Mouse (Mus musculus): ENCODE results near the gene C1ra.
"Not testable (repeated sequence)": the region's sequence is repeated elsewhere in the genome, so short reads cannot be mapped to it uniquely, and the experiment has no call there.

The C1ra gene

DNA sequence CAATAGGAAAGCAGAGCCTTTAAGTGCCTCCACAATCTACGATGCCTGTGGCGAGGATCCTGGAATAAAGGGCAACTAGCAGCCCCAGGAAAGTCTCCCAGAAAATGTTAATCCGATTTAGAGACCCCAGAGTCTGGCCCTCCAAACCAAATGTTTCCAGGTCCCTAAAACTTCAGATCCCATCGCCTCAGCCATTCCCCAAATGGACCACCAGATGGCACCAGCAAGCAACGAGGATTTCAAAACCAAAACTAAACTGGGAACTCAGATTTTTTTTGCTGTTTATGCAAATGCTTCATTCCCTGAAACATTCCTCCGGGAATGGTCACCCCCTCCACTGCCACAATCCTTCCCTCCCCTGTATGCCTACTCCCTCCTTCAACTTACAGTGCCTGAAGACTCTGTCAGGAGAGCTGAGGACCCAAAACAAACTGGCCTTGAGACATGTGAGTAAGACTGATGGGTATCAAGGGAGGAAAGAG, at the start of gene C1ra:
TSS of gene C1ra (plus strand) at position 51 of the 482 bp plus-strand sequence.
- in situ Hi-C loops (cut with MseI, MboI), result no loop called here

DNA sequence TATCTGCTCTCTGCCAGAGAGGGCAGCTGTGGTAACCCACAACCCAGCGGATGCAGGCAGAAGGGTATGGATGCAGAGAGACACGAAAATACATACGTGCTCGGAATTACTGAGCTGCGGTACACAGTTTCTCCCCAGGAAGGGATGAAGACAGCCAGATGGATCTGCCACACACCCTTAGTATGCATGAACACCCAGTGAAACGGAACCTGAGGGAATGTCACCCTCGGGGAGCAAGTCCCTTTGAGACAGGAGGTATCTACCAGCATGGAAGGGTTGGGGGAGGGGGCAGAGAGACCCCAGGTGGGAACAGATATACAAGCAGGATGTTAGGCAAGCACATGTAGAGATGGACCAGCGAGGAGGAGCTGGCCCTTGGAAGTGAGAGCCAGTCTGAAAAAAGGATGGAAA, 48.3 kb upstream of the C1ra start:
- in situ Hi-C loops (cut with MseI, MboI), result no loop called here

DNA sequence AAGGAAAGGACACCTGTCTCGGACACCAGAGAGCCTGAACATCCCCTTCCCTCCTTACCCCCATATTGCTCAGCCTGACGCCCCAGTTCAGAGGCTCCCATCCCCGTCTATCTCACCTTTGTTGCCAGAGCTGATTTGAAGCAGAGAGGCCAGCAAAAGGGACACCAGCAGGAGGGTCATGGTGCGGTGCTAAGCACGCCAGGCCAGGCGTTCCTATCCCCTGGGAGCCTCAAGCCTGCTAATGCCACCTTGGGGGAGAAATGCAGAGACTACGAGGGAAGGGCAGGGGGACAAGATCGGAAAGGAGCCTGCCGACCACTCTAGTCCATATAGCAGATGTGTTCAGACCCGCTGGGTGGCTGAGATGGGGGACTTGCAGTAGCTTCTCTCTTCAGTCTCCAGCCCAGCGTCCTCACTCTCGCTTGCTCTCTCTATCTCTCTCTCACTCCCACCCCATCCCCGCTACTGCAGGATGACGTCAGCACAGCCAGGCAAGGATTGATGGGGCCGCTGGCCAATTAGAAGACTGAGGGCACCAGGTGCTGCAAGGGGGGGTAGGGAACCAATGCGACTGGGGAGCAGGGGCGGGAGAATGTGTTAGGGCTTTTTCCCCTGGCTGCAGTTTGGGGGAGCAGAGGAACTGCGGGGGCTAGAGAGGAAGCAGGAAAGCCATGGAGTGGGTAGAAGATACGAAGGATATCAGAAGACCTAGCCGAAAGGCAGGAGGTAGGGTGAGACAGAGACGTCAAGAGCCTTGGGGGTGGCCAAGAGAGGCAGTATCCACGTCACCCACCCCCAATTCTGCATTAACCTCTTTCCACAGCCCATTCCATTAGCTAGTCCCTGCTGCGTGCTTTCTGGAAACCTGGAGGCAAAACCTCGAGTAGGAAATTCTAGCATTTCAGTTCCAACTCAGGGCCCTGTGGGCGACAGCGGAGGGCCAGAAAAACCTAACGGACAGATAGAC, 47.6 kb upstream of the C1ra start, which contains the start of gene Clstn3:
TSS of gene Clstn3 (minus strand) at position 490 of the 967 bp plus-strand sequence.
- in situ Hi-C loops (cut with MseI, MboI), result no loop called here

DNA sequence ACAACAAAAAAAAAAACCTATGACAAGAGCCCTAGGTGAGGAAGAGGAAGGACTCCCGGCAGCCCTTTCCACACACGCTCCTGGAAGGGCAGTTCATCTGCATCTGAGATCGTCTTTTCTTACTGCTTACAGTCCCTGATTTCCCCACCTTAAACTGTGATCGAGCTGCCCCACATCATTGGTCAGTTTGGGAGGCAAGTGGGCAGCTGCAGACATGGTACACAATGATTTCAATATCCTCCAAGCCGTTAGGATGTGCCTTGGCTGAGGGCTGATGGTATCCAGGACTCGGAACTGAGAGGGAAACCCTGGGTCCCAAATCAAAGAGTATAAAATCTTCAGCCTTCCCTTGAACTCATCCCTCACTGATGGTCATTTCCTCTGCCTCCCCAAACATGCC, 46.9 kb upstream of the C1ra start:
- in situ Hi-C loops (cut with MseI, MboI), result no loop called here

DNA sequence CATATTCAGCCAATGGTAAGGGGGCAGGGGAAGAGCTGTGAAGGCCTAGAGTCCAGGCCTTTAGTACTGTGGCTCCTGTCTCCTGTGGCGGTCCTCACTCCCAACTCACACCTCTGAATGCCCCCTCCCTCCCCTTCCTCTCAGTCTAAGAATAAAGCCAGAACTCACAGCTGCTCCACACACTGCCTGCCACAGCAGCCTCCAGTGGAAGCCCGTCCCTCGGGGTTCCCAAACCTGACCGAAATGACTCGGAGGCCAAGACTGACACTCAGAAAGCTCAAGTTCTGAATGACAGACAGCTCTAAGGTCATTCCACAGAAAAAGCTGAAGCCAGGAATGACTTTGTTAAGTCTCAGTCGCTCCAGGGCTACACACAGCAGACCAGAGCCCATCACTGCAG, 46.5 kb upstream of the C1ra start:
- in situ Hi-C loops (cut with MseI, MboI), result no loop called here

DNA sequence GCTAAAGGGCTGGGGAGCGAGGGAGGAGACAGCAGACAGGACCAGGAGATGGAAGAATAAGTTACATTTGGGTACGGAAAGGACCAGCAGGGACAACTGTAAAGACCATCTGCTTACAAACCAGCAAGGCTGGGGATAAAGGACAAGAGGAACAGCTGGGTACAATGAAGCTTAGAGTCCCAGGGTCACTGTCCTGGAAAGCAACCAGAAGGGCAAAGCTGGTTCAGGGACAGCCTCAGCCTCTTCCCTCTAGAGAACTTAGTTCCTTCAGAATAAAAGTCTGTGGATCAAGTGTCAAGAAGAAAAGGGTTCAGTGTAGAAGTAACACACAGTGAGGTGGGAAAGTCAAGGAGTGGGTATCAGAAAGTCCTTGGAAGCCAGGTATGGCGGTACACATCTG, 41.1 kb upstream of the C1ra start:
- in situ Hi-C loops (cut with MseI, MboI), result no loop called here

DNA sequence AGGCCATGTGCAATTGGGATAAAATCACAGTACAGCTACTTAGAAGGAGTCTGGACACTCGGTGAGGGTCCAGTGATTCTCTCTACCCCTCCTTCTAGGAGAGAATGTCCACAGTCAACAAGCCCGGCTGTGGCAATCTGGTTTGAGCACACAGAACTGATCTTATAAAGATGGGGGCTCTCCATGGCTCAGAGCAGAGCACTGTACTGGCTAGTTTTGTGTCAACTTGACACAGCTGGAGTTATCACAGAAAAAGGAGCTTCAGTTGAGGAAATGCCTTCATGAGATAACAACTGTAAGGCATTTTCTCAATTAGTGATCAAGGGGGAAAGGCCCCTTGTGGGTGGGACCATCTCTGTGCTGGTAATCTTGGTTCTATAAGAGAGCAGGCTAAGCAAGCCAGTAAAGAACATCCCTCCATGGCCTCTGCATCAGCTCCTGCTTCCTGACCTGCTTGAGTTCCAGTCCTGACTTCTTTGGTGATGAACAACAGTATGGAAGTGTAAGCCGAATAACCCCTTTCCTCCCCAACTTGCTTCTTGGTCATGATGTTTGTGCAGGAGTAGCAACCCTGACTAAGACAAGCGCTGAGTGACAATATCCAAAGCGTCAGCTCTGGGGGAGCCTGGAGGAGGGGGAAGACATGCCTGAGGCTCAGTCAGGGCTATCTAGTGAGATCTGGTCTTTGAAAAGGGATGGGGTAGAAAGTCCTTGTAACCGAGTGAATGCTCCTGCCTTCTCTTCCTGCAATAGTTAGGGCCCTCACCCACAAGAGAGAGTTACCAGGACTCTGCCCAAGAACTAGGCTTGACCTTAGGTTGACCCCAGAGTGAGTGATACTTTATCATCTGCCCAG, 40.2 kb upstream of the C1ra start:
- in situ Hi-C loops (cut with MseI, MboI), result not testable (repeated sequence)

DNA sequence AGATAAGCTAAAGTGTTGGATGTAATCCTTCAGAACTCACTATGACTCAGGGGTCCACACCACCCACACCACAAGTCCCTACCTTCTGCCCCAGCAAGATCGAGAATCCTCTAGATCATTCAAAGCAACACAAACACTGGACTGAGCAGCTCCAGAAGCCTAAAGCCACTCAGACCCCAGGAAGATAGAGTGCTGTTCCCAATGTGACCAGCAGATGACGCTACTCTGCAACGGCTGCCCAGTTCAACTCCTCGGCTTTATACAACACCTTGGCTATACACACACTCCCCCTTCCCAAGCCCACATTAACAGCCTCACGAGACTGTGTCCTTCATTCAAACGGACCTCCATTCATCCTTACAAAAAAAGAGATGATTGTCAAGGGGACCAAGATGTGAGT, 39.4 kb upstream of the C1ra start:
- in situ Hi-C loops (cut with MseI, MboI), result no loop called here

DNA sequence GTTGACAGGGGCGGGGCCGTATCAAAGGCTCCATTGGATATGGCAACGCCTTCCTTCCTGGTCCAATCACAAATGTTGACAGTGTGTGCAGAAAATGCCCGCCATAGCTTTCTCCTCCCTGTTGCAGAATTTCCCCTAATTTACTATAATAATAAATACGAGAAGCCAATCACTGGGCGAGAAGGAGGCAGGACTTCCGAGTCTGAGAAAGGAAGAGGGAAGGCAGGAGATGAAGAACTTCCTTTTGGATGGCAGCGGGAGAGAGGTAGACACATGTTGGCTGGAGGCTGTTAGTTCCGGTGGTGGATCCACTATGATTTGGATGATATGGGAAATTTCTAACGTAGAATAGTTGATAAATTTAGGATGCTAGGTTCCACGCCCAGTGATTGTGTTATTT, 37.6 kb upstream of the C1ra start:
- in situ Hi-C loops (cut with MseI, MboI), result no loop called here

DNA sequence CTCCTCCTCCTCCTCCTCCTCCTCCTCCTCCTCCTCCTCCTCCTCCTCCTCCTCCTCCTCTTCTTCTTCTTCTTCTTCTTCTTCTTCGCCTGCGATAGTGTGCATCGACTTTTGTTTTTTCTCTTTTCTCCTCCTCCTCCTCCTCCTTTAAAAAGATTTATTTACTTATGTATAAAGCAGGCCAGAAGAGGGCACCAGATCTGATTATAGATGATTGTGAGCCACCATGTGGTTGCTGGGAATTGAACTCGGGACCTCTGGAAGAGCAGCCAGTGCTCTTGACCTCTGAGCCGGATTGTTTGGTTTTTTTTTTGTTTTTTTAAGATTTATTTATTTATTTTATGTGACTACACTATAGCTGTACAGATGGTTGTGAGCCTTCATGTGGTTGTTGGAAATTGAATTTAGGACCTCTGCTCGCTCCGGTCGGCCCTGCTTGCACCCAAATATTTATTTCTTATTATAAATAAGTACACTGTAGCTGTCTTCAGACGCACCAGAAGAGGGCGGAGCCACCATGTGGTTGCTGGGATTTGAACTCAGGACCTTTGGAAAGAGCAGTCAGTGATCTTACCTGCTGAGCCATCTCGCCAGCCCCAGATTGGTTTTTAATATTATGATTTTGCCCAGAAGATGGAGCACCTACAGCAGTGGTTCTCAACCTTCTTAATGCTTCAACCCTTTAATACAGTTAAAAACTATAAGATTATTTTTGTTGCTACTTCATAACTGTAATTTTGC, 36.7 kb upstream of the C1ra start:
- in situ Hi-C loops (cut with MseI, MboI), result not testable (repeated sequence)

DNA sequence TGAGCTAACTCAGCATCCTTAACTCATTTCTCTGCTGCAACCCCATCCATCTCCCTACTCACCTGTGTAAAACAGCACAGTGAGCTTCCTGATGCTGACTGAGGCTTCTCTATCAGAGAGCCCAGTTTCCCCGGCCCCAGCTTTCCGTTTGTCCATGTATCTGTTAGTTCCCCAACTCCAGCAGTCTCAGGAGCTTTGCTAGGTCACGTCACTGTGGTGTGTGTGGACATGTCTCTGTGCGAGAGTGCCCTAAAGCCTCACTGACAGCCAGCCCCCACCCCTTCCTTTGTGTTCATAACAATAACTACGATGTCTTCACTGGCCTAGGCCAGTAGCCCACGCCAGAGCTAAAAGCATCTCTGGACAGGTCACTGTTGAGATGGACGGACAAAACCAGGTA, 36.0 kb upstream of the C1ra start:
- in situ Hi-C loops (cut with MseI, MboI), result no loop called here

DNA sequence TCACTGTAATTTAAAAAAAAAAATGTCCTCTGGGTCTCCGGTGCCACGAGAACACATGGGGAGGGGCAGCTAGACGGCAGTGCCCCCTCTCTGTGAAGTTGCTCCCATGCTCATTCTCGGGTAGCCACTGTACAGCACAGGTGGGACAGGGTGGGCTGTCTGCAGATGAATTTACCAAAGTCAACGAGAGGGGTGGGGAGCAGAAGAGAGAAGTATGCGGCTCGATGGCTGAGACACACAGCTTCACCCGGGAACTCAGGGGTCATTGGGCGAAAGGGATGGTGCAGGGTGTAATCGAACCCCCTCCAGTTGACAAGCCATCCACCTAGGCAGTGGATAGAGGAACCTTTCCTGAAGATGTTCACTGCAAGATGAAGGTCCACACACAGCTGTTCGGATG, 35.4 kb upstream of the C1ra start:
- in situ Hi-C loops (cut with MseI, MboI), result no loop called here

DNA sequence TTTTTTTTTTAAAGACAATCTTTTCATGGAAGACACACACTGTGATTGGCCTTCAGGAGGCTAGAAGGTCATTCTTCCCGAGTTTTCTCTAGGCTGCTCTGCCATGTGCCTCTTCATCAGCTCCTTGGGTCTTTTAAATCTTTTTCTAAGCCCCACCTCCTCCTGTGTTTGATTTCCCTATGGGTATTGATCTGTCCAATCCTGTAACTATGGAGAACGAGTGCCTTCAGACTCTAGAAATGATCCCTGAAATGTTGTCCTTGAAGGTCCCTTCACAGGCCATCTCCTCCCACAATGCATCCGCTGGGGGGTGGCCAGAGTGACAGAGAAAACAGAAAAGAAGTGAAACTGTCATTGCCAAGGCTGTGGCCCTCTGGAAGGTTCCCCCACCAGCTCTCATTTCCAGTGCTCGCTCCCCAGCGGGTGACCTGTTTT, 35.0 kb upstream of the C1ra start:
- in situ Hi-C loops (cut with MseI, MboI), result no loop called here

DNA sequence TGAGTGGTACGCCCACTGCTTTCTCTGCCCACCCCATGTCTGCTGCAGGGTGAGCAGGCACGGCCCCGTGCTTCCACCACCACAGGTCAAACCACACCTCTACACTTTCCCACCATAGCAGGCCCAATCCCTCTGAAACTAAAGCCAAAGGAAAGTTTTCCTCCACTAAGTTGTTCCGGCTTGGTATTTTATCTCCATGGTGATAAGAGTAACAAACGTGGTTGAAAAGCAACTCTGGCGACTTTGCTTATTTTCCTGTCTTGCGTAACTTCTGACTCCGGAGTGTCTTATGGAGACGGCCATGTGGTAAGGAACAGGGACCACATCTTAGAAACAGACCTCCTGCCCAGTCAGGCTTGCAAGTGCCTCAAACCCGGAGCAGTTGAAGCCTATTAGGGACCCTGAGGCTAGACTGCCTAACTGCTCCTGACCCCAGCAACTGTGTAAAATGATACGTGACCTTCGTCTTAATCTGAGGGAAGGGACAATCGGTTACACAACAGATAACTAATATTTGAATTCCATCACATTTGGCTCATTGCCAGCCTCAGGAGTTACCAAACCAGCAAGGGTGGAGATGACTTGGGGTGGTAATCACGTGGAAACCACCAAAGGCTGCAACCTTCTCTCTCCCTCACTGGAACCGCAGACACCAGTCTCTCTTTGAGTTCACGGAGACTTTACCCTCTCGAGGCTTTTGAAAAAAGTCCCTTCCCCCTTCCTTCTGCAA, 34.1 kb upstream of the C1ra start:
- in situ Hi-C loops (cut with MseI, MboI), result no loop called here

DNA sequence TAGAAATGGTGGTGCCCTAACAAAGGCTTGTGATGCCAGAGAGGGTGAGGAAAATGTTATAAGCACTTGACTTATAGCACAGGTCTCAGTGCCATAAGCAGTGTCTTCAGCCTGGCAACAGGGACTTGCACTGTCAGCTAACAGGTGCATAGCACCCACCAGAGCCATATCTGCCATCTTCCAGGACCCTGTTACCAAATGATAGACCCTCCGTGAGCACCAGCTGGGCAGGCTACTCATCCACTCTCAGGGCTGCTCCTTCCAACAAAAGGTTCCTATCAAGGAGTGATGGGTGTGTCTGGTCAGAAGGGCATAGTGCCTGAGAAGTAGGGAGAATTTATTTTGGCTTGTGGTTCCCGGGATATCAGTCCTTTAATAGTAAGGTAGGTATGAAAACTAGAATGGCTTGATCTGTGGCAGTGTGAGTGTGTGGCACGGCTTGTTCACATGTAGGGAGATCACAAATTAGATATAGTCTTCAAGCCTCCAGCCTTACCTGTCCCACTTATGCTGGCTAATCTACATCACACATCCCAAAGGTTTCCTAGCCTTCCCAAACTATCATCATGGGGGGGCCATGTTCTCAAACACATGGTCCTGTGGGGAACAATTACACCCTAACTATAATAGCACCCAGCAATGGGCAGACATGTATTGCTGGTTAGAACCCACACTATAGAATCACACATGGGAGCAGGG, 33.2 kb upstream of the C1ra start:
- in situ Hi-C loops (cut with MseI, MboI), result no loop called here

DNA sequence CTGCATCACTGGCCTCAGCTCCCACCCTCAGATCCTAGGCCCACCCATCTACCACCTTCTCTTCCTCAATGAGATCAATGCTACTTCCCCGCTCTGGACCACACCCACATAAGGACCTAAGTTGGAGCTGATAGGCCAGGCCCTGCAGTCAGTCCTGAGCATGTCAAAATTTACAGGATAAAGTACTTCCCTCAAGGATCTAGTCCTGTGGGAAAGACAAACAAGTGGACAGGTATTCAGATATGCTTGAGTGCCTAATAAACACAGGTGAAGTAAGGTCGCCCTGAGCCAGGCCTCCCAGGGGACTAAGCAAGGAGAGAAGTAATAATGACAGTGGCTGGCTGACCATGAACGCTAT, 32.7 kb upstream of the C1ra start:
- in situ Hi-C loops (cut with MseI, MboI), result no loop called here

DNA sequence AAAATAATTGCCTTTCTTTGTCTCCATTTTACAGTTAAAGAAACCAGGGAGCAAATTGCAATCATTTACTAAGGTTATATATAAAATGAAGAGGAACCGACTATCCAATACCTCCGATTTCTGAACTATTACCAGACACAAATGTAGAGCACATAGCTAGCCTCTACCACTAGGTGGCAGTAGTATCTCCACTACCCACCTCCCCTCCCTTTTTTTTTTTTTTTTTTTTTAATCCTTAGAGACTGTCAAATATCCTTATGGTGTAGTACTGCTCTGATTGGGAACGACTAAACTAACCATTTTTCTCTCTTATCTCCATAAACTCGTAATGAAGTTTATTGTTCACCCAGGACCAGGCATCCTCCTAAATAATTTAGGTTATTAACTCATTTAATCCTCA, 31.9 kb upstream of the C1ra start:
- in situ Hi-C loops (cut with MseI, MboI), result no loop called here

DNA sequence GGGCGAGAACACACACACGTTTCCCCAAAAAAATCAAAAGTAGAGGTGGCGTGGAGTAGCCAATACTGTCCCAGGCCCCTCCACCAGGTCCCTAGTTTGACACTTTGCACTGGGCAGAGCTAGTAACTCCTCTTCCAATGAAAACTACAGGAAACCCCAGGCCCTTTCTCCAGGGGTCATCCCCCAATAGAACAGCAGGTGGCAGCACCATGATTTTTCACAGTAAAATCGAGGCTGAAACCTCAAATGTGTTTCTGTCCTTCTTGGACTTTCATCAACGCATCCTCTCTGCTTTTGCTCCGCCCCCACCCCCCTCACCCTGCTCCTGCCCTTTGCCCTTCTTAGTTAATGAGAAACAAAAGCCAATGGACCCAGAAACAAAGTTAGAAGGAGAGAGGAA, 30.6 kb upstream of the C1ra start:
- in situ Hi-C loops (cut with MseI, MboI), result no loop called here

DNA sequence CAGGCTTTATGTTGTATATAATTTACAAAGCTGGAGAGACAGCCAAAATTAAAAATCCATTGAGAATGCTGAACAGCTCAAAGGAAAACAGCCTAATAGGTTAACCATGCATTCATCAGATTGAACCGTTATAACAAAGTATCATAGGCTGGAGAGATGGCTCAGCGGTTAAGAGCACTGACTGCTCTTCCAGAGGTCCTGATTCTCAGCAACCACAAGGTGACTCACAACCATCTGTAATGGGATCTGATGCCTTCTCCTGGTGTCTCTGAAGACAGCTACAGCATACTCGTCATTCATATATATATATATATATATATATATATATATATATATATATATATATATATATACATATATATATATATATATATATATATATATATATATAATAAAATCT, 28.4 kb upstream of the C1ra start:
- in situ Hi-C loops (cut with MseI, MboI), result not testable (repeated sequence)

DNA sequence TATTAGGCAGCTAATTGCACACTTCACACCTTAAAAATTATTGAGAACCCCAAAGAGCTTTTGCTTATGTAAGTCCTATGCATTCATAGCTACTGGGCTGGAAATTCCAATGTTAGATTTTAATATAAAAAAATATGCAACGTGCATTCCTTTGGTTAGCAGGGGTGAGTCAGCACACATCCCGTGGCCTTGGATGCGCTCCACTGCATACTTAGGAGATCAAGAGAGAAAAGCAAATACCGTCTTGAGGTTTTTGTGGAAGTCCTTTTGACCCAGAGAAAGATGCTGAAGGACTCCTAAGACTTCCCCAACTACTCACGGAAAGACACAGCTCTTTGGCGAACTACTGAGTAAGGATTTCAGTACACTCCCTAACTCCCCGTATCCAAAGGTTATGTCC, 27.4 kb upstream of the C1ra start:
- in situ Hi-C loops (cut with MseI, MboI), result no loop called here
